Mouse (Mus musculus) c-Kit-negative CD71-positive TER-119-positive erythroid progenitor cells, embryonic 14.5 days (primary cell): ENCODE data around the gene Agt.

Experiments
- DNase-seq: peaks from one replicate; pipeline ENCODE4 v3.0.0-alpha.2; 2013; ENCODE audit warnings: low read depth, low spot score

The Agt gene

DNA sequence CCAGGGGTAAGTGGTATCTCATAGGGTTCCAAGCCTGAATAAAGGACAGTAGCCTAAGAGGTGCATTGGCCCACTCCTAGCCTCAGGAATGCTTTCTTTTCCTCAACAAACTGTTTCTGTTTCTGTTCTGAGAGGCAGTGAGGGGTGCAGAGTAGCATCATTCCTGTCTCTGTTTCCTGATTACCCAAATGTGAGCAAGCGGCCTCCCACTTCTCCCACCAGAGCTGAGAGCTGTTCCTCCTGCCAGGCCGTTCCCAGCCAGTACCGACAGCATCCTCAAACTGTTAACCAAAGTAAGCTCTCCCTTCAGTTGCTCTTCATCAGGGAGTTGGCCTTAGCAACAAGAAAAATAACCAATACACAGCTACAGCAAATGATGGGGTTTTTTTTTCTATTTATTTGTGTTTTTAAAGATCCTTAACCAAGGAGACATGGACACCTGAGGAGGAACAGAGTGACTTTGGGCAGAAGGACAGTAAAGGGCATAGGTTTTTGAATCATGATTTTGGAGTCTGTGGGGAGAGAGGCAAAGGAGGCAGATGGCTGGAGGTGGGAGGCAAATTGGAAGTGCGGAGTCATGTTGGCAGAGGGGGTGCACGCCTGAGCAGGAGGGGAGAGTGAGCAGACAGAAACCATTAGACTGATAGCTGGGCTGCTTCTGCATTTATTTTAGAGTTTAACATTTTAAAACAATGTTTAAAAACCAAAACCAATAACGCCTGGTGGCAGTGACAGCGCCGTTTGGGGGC is 61.8 kb downstream of the Agt start:
- no peak for DNase-seq
